Comparison of ENCODE assay signal across 26 mouse cellular contexts in the genomic region with DNA sequence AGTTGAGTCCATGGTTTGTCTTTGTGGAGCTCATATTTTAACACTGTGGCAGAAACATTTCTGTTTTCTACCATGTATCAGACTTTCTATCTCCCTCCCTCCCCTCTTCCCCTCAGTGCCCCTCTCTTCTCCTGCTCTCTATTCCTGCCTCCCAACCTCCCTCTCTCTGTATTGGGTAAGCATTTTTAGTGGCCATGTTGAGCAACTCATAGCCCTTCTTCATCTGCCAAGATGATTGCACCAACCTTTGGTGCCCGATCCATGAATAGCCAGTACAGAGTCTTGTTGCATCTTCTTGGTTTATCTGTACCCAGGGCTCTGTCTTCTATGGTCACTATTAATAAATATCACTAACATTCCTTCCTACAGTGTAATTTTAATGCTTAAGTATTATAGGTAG.
"Had no signal": no experiment of that assay in that cellular context is flagged by ENCODE, and none has a peak within 500 bp of the region (broad histone marks: within the 10 kb centered on the region; RNA-seq: fewer than 3 reads in every experiment).

No protein-coding gene starts in this region.

- H3K9ac ChIP-seq: heart, embryonic 12.5 days; hindbrain, embryonic 12.5 days; hindbrain, embryonic 15.5 days; kidney, embryonic 15.5 days; limb, embryonic 13.5 days; limb, embryonic 15.5 days; liver, embryonic 12.5 days; liver, embryonic 14.5 days had no signal

- H3K9me3 ChIP-seq: heart, embryonic 10.5 days; heart, embryonic 12.5 days; hindbrain, embryonic 10.5 days; hindbrain, embryonic 12.5 days; hindbrain, embryonic 15.5 days; kidney, embryonic 15.5 days; limb, embryonic 13.5 days; limb, embryonic 15.5 days; liver, embryonic 12.5 days had no signal

- H3K27ac ChIP-seq: gastrocnemius, adult 2 months; heart, embryonic 10.5 days; hindbrain, embryonic 10.5 days; hindbrain, embryonic 12.5 days; hindbrain, embryonic 15.5 days; hindbrain, postnatal 0 days; kidney, embryonic 15.5 days; kidney, postnatal 0 days; layer of hippocampus, adult 2 months; left cerebral cortex, adult 2 months; limb, embryonic 13.5 days; limb, embryonic 15.5 days; liver, embryonic 12.5 days; liver, embryonic 14.5 days had no signal

- H3K4me3 ChIP-seq: gastrocnemius, adult 2 months; heart, embryonic 10.5 days; heart, embryonic 12.5 days; hindbrain, embryonic 10.5 days; hindbrain, embryonic 12.5 days; hindbrain, embryonic 15.5 days; kidney, embryonic 15.5 days; layer of hippocampus, adult 2 months; left cerebral cortex, adult 2 months; limb, embryonic 13.5 days; limb, embryonic 15.5 days; liver, embryonic 12.5 days had no signal

- ATAC-seq: hindbrain, postnatal 0 days; intestine, embryonic 16.5 days; liver, embryonic 12.5 days had no signal

- H3K4me1 ChIP-seq: heart, embryonic 10.5 days; heart, embryonic 12.5 days; hindbrain, embryonic 10.5 days; hindbrain, embryonic 12.5 days; hindbrain, embryonic 15.5 days; kidney, embryonic 15.5 days; limb, embryonic 13.5 days; limb, embryonic 15.5 days; liver, embryonic 12.5 days had no signal

- H3K36me3 ChIP-seq: heart, embryonic 10.5 days; heart, embryonic 12.5 days; hindbrain, embryonic 10.5 days; hindbrain, embryonic 12.5 days; hindbrain, embryonic 15.5 days; kidney, embryonic 15.5 days; limb, embryonic 13.5 days; limb, embryonic 15.5 days; liver, embryonic 12.5 days had no signal

- DNase-seq: gastrocnemius, adult 2 months; gastrocnemius, postnatal 10 days; gastrocnemius, postnatal 25 days; heart, adult 18-20 months; heart, postnatal 10 days; heart, postnatal 4 days; kidney, adult 11 months; kidney, adult 2 months; kidney, adult 9 months; kidney, postnatal 14 days; kidney, postnatal 4 days had no signal

- H3K27me3 ChIP-seq: heart, embryonic 12.5 days; hindbrain, embryonic 12.5 days; hindbrain, embryonic 15.5 days; kidney, embryonic 15.5 days; limb, embryonic 13.5 days; limb, embryonic 15.5 days; liver, embryonic 12.5 days had no signal

- H3K4me2 ChIP-seq: heart, embryonic 12.5 days; hindbrain, embryonic 12.5 days; hindbrain, embryonic 15.5 days; kidney, embryonic 15.5 days; limb, embryonic 13.5 days; limb, embryonic 15.5 days; liver, embryonic 12.5 days had no signal
